ENCODE assay signal across 30 mouse cellular contexts in the genomic region with DNA sequence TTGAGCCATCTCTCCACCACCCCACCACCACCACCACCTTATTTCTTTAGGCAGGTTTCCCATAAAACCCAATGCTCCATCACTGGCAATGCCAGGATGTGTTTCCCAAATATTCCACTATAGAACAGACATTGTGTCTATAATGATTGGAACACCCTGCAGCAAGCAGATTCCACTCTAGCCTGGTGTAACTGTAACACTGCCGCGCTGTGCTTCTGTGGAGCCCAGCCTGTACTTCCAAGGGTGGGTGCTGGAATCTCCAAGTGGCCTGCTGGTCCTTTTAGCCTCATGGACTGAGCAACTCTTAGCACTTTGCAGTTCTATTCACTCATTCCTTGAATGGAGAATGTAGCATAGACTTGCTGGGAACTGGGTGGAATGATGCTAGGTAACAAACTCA. TPM values are rescaled to one million over a fixed set of nuclear protein-coding genes. Genes with fewer than 3 reads are reported as not detected.
"Had no signal": no experiment of that assay in that cellular context is flagged by ENCODE, and none has a peak within 500 bp of the region (broad histone marks: within the 10 kb centered on the region; RNA-seq: fewer than 3 reads in every experiment).

No protein-coding gene starts in this region.

- H3K4me3 ChIP-seq: limb, embryonic 10.5 days; limb, embryonic 12.5 days; limb, embryonic 13.5 days; limb, embryonic 15.5 days; liver, embryonic 12.5 days; liver, embryonic 13.5 days; liver, embryonic 15.5 days; lung, embryonic 15.5 days; megakaryocyte, embryonic 14.5 days; midbrain, embryonic 10.5 days; midbrain, embryonic 12.5 days; midbrain, embryonic 13.5 days; midbrain, embryonic 15.5 days; myocyte; neural tube, embryonic 12.5 days had no signal

- H3K27ac ChIP-seq: limb, embryonic 10.5 days; limb, embryonic 12.5 days; limb, embryonic 13.5 days; limb, embryonic 15.5 days; liver, embryonic 12.5 days; liver, embryonic 13.5 days; liver, embryonic 14.5 days; liver, embryonic 15.5 days; lung, embryonic 15.5 days; macrophage; midbrain, embryonic 10.5 days; midbrain, embryonic 12.5 days; midbrain, embryonic 13.5 days; midbrain, embryonic 15.5 days; neural tube, embryonic 12.5 days had no signal

- DNase-seq: left cerebral cortex, postnatal 4 days; liver; liver, embryonic 13.5 days; liver, postnatal 0 days; lung, adult 18-20 months; lung, adult 2 months; lung, embryonic 14.5 days; lung, postnatal 10 days; lung, postnatal 14 days; lung, postnatal 36 days; lung, postnatal 4 days; midbrain, embryonic 14.5 days had no signal

- H3K9me3 ChIP-seq: limb, embryonic 10.5 days; limb, embryonic 12.5 days; limb, embryonic 13.5 days; limb, embryonic 15.5 days; liver, embryonic 12.5 days; liver, embryonic 13.5 days; liver, embryonic 15.5 days; lung, embryonic 15.5 days; midbrain, embryonic 10.5 days; midbrain, embryonic 12.5 days; midbrain, embryonic 13.5 days; midbrain, embryonic 15.5 days; neural tube, embryonic 12.5 days had no signal

- H3K27me3 ChIP-seq: limb, embryonic 12.5 days; limb, embryonic 13.5 days; limb, embryonic 15.5 days; liver, embryonic 12.5 days; liver, embryonic 13.5 days; liver, embryonic 15.5 days; lung, embryonic 15.5 days; midbrain, embryonic 12.5 days; midbrain, embryonic 13.5 days; midbrain, embryonic 15.5 days; neural tube, embryonic 12.5 days had no signal

- H3K4me1 ChIP-seq: liver, embryonic 12.5 days; liver, embryonic 13.5 days; liver, embryonic 15.5 days; lung, embryonic 15.5 days; megakaryocyte, embryonic 14.5 days; midbrain, embryonic 10.5 days; midbrain, embryonic 12.5 days; midbrain, embryonic 13.5 days; midbrain, embryonic 15.5 days; neural tube, embryonic 12.5 days had no signal

- H3K36me3 ChIP-seq: limb, embryonic 10.5 days; limb, embryonic 12.5 days; limb, embryonic 13.5 days; limb, embryonic 15.5 days; liver, embryonic 12.5 days; liver, embryonic 13.5 days; liver, embryonic 15.5 days; lung, embryonic 15.5 days; midbrain, embryonic 10.5 days; midbrain, embryonic 12.5 days; midbrain, embryonic 13.5 days; midbrain, embryonic 15.5 days; neural tube, embryonic 12.5 days had no signal

RNA-seq across cellular contexts. Expression of a gene that starts 22.1 kb away (rescaled TPM):
- total RNA-seq: megakaryocyte, adult 5-6 weeks had no signal
- polyA plus RNA-seq: lung, embryonic 16.5 days; macrophage had no signal
